In genomic region chr7:122094564-122095330, GRCm38 (mm10) we compare ENCODE assay signal across 13 mouse cellular contexts. TPM values are rescaled to one million over a fixed set of nuclear protein-coding genes. Genes with fewer than 3 reads are reported as not detected.
DNase-seq lines count a peak whose midpoint lies in the region; ATAC-seq and TF ChIP-seq lines count a peak whose summit lies in the region.
"Had no signal": no experiment of that assay in that cellular context is flagged by ENCODE, and none has a peak within 500 bp of the region (broad histone marks: within the 10 kb centered on the region; RNA-seq: fewer than 3 reads in every experiment).

No protein-coding gene starts in this region.

- H3K4me1 ChIP-seq in liver, embryonic 12.5 days = peaks cover 5% of the 10 kb centered on the region
- H3K4me1 ChIP-seq in liver, postnatal 0 days (ENCODE audit: insufficient read depth) = 0 out of 2 replicates have a peak, but pooled peaks cover 2% of the 10 kb centered on the region
- H3K4me1 ChIP-seq in forebrain, embryonic 11.5 days (replicated peaks; ENCODE audit: control insufficient read depth, insufficient read depth, low read length) = no peaks in the 10 kb centered on the region
- H3K4me1 ChIP-seq: hindbrain, embryonic 12.5 days had no signal

- H3K27me3 ChIP-seq in liver, embryonic 12.5 days (replicated peaks) = no peaks in the 10 kb centered on the region
- no peaks in the 10 kb centered on the region for H3K27me3 ChIP-seq in Patski
- no peaks in the 10 kb centered on the region for H3K27me3 ChIP-seq in liver, postnatal 0 days (ENCODE audit: insufficient read depth, low read length)
- no peaks in the 10 kb centered on the region for H3K27me3 ChIP-seq in forebrain, embryonic 11.5 days (ENCODE audit: control insufficient read depth, insufficient read depth, low read length)
- H3K27me3 ChIP-seq: hindbrain, embryonic 12.5 days had no signal

- H3K4me3 ChIP-seq in liver, embryonic 12.5 days = no peak overlapping the region
- no peak overlapping the region for H3K4me3 ChIP-seq in liver, postnatal 0 days (ENCODE audit: low read depth, low read length)
- H3K4me3 ChIP-seq in forebrain, embryonic 11.5 days (ENCODE audit: low read depth, low read length) = no peak overlapping the region
- H3K4me3 ChIP-seq: hindbrain, embryonic 12.5 days had no signal

- no peak overlapping the region for H3K27ac ChIP-seq in liver, embryonic 12.5 days
- H3K27ac ChIP-seq in liver, postnatal 0 days (ENCODE audit: low read depth) = no peak overlapping the region
- H3K27ac ChIP-seq in forebrain, embryonic 11.5 days (ENCODE audit: low read depth, low read length) = no peak overlapping the region
- H3K27ac ChIP-seq: hindbrain, embryonic 12.5 days had no signal

- 0 out of 2 replicates have a peak, but pooled peaks have one; percentile 30 for ATAC-seq in liver, embryonic 12.5 days
- no peak for ATAC-seq in Patski
- no peak for ATAC-seq in liver, postnatal 0 days
- ATAC-seq in cerebellum, adult (ENCODE audit: insufficient number of reproducible peaks, low FRiP score, low TSS enrichment) = no peak
- ATAC-seq in forebrain, embryonic 11.5 days (replicated peaks; ENCODE audit: low FRiP score) = no peak
- ATAC-seq: forebrain, postnatal 0 days had no signal

- in situ Hi-C loops in Patski (cut with MboI; ENCODE audit: low pct_unique_long_range_greater_than_20kb) = no loop called here

- H3K9me3 ChIP-seq in liver, embryonic 12.5 days (replicated peaks) = no peaks in the 10 kb centered on the region
- H3K9me3 ChIP-seq in liver, postnatal 0 days (ENCODE audit: low read length) = no peaks in the 10 kb centered on the region
- no peaks in the 10 kb centered on the region for H3K9me3 ChIP-seq in forebrain, embryonic 11.5 days (ENCODE audit: control insufficient read depth, low read length)
- H3K9me3 ChIP-seq: hindbrain, embryonic 12.5 days had no signal

- POLR2A ChIA-PET in Patski (lab: Charles Lee) = interaction anchor here (1.1 kb wide), 1 partner anchor 13 kb away, joined by 3 read pairs; no protein-coding TSS in a partner anchor

- peak; percentile 6 for TF ChIP-seq CTCF in Patski (IDR thresholded peaks at IDR 0.05)
- TF ChIP-seq CTCF in liver, postnatal 0 days (IDR thresholded peaks at IDR 0.05; ENCODE audit: low read depth) = peak; percentile 57

- peaks cover 94% of the 10 kb centered on the region for H3K36me3 ChIP-seq in liver, embryonic 12.5 days
- H3K36me3 ChIP-seq in liver, postnatal 0 days (replicated peaks; ENCODE audit: insufficient read depth, low read length) = peaks cover 66% of the 10 kb centered on the region
- H3K36me3 ChIP-seq in forebrain, embryonic 11.5 days (ENCODE audit: control insufficient read depth, insufficient read depth, low read length) = peaks cover 25% of the 10 kb centered on the region; the same call in 1 of the 2 replicates

- CTCF ChIA-PET in Patski (lab: Charles Lee) = no interaction called here

- 79% methylated on average over 2 of the region's 2 CpGs for WGBS in liver, embryonic 12.5 days (ENCODE audit: insufficient replicate concordance)
- WGBS in liver, postnatal 0 days (ENCODE audit: insufficient replicate concordance) = 79% methylated on average over 2 of the region's 2 CpGs
- WGBS in forebrain, embryonic 11.5 days = 94% methylated on average over 2 of the region's 2 CpGs

- no peak for TF ChIP-seq EP300 in liver, postnatal 0 days (IDR thresholded peaks at IDR 0.05; ENCODE audit: low read depth)

- H3K4me2 ChIP-seq in liver, embryonic 12.5 days = no peak overlapping the region
- H3K4me2 ChIP-seq in liver, postnatal 0 days (ENCODE audit: low read depth, low read length) = no peak overlapping the region
- H3K4me2 ChIP-seq in forebrain, embryonic 11.5 days (ENCODE audit: low read depth, low read length, severe bottlenecking) = no peak overlapping the region
- H3K4me2 ChIP-seq: heart, embryonic 11.5 days; hindbrain, embryonic 12.5 days had no signal

- DNase-seq in liver = no peak
- peak; percentile 21 for DNase-seq in CD4-positive helper T cell, adult 2 months (ENCODE audit: low read depth, low spot score)
- DNase-seq in Patski (ENCODE audit: low read depth, low spot score) = no peak
- no peak for DNase-seq in liver, postnatal 0 days
- DNase-seq in adrenal gland, postnatal 14 days = no peak
- no peak for DNase-seq in forebrain, embryonic 11.5 days (ENCODE audit: low spot score)
- DNase-seq: cerebellum, postnatal 25 days; forebrain, postnatal 0 days; thymus, postnatal 14 days had no signal

- no peak overlapping the region for H3K9ac ChIP-seq in liver, embryonic 12.5 days
- H3K9ac ChIP-seq in liver, postnatal 0 days (replicated peaks) = no peak overlapping the region
- no peak overlapping the region for H3K9ac ChIP-seq in forebrain, embryonic 11.5 days (ENCODE audit: low read length)
- H3K9ac ChIP-seq: forebrain, postnatal 0 days; hindbrain, embryonic 12.5 days had no signal

RNA-seq across cellular contexts. Expression of gene Ndufab1, which starts 6.9 kb away (rescaled TPM):
- 562 and 614 TPM in 2 replicates for polyA plus RNA-seq in liver, embryonic 12.5 days (2016; fragmentation: Nextera tagmentation; extraction: Ambion mirVana)
- polyA plus RNA-seq in Patski (2021) = 328 TPM
- polyA plus RNA-seq in liver, postnatal 0 days (2015; fragmentation: Nextera tagmentation; extraction: Ambion mirVana) = 554 and 564 TPM in 2 replicates
- total RNA-seq in adrenal gland, postnatal 14 days (2021) = 908 and 937 TPM in 2 replicates
- polyA plus RNA-seq in forebrain, embryonic 11.5 days (2014; fragmentation: Nextera tagmentation; extraction: Ambion mirVana) = 625 TPM in 2 replicates

RNA-seq across cellular contexts. Expression of gene Ears2, which starts 27.7 kb away (rescaled TPM):
- 10.3 and 10.8 TPM in 2 replicates for polyA plus RNA-seq in liver, embryonic 12.5 days (2016; fragmentation: Nextera tagmentation; extraction: Ambion mirVana)
- 9.3 TPM for polyA plus RNA-seq in Patski (2021)
- 8.3 TPM in 2 replicates for polyA plus RNA-seq in liver, postnatal 0 days (2015; fragmentation: Nextera tagmentation; extraction: Ambion mirVana)
- total RNA-seq in adrenal gland, postnatal 14 days (2021) = 17.3 and 20.4 TPM in 2 replicates
- polyA plus RNA-seq in forebrain, embryonic 11.5 days (2014; fragmentation: Nextera tagmentation; extraction: Ambion mirVana) = 18.1 and 18.3 TPM in 2 replicates

RNA-seq across cellular contexts. Expression of gene Ubfd1, which starts 27.8 kb away (rescaled TPM):
- polyA plus RNA-seq in liver, embryonic 12.5 days (2016; fragmentation: Nextera tagmentation; extraction: Ambion mirVana) = 38.3 and 41.1 TPM in 2 replicates
- 30.9 TPM for polyA plus RNA-seq in Patski (2021)
- polyA plus RNA-seq in liver, postnatal 0 days (2015; fragmentation: Nextera tagmentation; extraction: Ambion mirVana) = 10.9 and 11.0 TPM in 2 replicates
- total RNA-seq in adrenal gland, postnatal 14 days (2021) = 47.3 and 49.9 TPM in 2 replicates
- polyA plus RNA-seq in forebrain, embryonic 11.5 days (2014; fragmentation: Nextera tagmentation; extraction: Ambion mirVana) = 89.0 and 90.6 TPM in 2 replicates

RNA-seq across cellular contexts. Expression of gene Palb2, which starts 38.0 kb away (rescaled TPM):
- polyA plus RNA-seq in liver, embryonic 12.5 days (2016; fragmentation: Nextera tagmentation; extraction: Ambion mirVana) = 20.3 and 21.4 TPM in 2 replicates
- polyA plus RNA-seq in Patski (2021) = 4.6 TPM
- polyA plus RNA-seq in liver, postnatal 0 days (2015; fragmentation: Nextera tagmentation; extraction: Ambion mirVana) = 4.5 and 6.5 TPM in 2 replicates
- total RNA-seq in adrenal gland, postnatal 14 days (2021) = 2.7 and 2.9 TPM in 2 replicates
- polyA plus RNA-seq in forebrain, embryonic 11.5 days (2014; fragmentation: Nextera tagmentation; extraction: Ambion mirVana) = 25.3 and 27.0 TPM in 2 replicates

RNA-seq across cellular contexts. Expression of gene Dctn5, which starts 38.1 kb away (rescaled TPM):
- polyA plus RNA-seq in liver, embryonic 12.5 days (2016; fragmentation: Nextera tagmentation; extraction: Ambion mirVana) = 58.4 and 60.8 TPM in 2 replicates
- polyA plus RNA-seq in Patski (2021) = 54.1 TPM
- 30.5 and 33.1 TPM in 2 replicates for polyA plus RNA-seq in liver, postnatal 0 days (2015; fragmentation: Nextera tagmentation; extraction: Ambion mirVana)
- total RNA-seq in adrenal gland, postnatal 14 days (2021) = 54.0 and 62.1 TPM in 2 replicates
- polyA plus RNA-seq in forebrain, embryonic 11.5 days (2014; fragmentation: Nextera tagmentation; extraction: Ambion mirVana) = 126 and 135 TPM in 2 replicates
